Mouse (Mus musculus) MEL (cell line): Measurements from ENCODE around the gene Ripply1. TPM values are rescaled to one million over a fixed set of nuclear protein-coding genes. Genes with fewer than 3 reads are reported as not detected.

ENCODE experiments used
- DNase-seq: peaks from one replicate; pipeline ENCODE4 v3.0.0; 2011; ENCODE audit warnings: low read depth, low spot score
- H3K27ac ChIP-seq: 2 replicates; pipeline ENCODE4 v1.5.1; 2012; ENCODE audit warnings: low read depth, mild to moderate bottlenecking, control low read depth, low read length, moderate library complexity; ENCODE audit not compliant: control insufficient read depth
- H3K27me3 ChIP-seq, 2 experiments: fragments of 150-350 bp in 1 of 2; sonication (generic) in 1 of 2; 2 replicates each; pipeline ENCODE4 v1.6.1; 2012; ENCODE audit warnings: low read length in 2 of 2, mild to moderate bottlenecking in 2 of 2, improper control_type of control experiment in 1 of 2, moderate library complexity in 1 of 2; ENCODE audit not compliant: insufficient read depth in 2 of 2, control insufficient read depth in 1 of 2
- H3K36me3 ChIP-seq, 2 experiments: 2 replicates each; pipeline ENCODE4 v1.6.1; 2012 to 2014; ENCODE audit warnings: low read length in 2 of 2, improper control_type of control experiment in 1 of 2, inconsistent platforms in 1 of 2, mild to moderate bottlenecking in 1 of 2; ENCODE audit not compliant: insufficient read depth in 2 of 2, control insufficient read depth in 1 of 2
- H3K4me1 ChIP-seq, 2 experiments: fragments of 150-350 bp in 1 of 2; sonication (generic) in 1 of 2; 2 replicates each; pipeline ENCODE4 v1.6.1; 2012; ENCODE audit warnings: low read length in 2 of 2, improper control_type of control experiment in 1 of 2, mild to moderate bottlenecking in 1 of 2; ENCODE audit not compliant: insufficient read depth in 2 of 2, control insufficient read depth in 1 of 2
- H3K4me3 ChIP-seq, 2 experiments: fragments of 150-350 bp in 1 of 2; sonication (generic) in 1 of 2; 2 replicates each; pipeline ENCODE4 v1.5.1; 2012; ENCODE audit warnings: low read depth in 2 of 2, low read length in 2 of 2, mild to moderate bottlenecking in 2 of 2, moderate library complexity in 2 of 2, control low read depth in 1 of 2, improper control_type of control experiment in 1 of 2; ENCODE audit not compliant: control insufficient read depth in 1 of 2, insufficient read depth in 1 of 2
- H3K79me2 ChIP-seq: 2 replicates; pipeline ENCODE4 v1.6.1; 2012; ENCODE audit warnings: mild to moderate bottlenecking, low read length, moderate library complexity; ENCODE audit not compliant: control insufficient read depth, poor library complexity, insufficient read depth
- H3K9ac ChIP-seq: 2 replicates; pipeline ENCODE4 v1.6.1; 2012; ENCODE audit warnings: low read depth, mild to moderate bottlenecking, control low read depth, low read length, moderate library complexity; ENCODE audit not compliant: control insufficient read depth, poor library complexity, severe bottlenecking
- H3K9me3 ChIP-seq: fragments of 150-350 bp; sonication (generic); replicated peaks from 2 replicates; pipeline ENCODE4 v1.6.1; 2012; ENCODE audit warnings: mild to moderate bottlenecking, low read length, improper control_type of control experiment, moderate library complexity; ENCODE audit not compliant: insufficient read depth
- BHLHE40 ChIP-seq: IDR thresholded peaks from 2 replicates; pipeline ENCODE4 v1.6.1; 2012; ENCODE audit warnings: low read depth, mild to moderate bottlenecking, inconsistent platforms, low read length, improper control_type of control experiment, borderline replicate concordance
- CHD1 ChIP-seq: IDR thresholded peaks from 2 replicates; pipeline ENCODE4 v1.6.1; 2012; ENCODE audit warnings: low read depth, mild to moderate bottlenecking, inconsistent platforms, low read length, improper control_type of control experiment
- CHD2 ChIP-seq: IDR thresholded peaks from 2 replicates; pipeline ENCODE4 v1.6.1; 2011; ENCODE audit warnings: low read length, improper control_type of control experiment
- CTCF ChIP-seq, 3 experiments: IDR thresholded peaks in 2 of 3; conservative IDR thresholded peaks in 1 of 3; 2 replicates each; pipeline ENCODE4 v1.5.1; 2011 to 2012; ENCODE audit warnings: low read length in 3 of 3, low read depth in 2 of 3, mild to moderate bottlenecking in 2 of 3, improper control_type of control experiment in 1 of 3, inconsistent platforms in 1 of 3, mixed read lengths in 1 of 3, moderate library complexity in 1 of 3; ENCODE audit not compliant: control insufficient read depth in 1 of 3, insufficient read depth in 1 of 3, poor library complexity in 1 of 3, severe bottlenecking in 1 of 3
- E2F4 ChIP-seq: IDR thresholded peaks from 2 replicates; pipeline ENCODE4 v1.6.1; 2011; ENCODE audit warnings: low read depth, low read length, improper control_type of control experiment, borderline replicate concordance
- ELF1 ChIP-seq: IDR thresholded peaks from 2 replicates; pipeline ENCODE4 v1.6.1; 2014; ENCODE audit warnings: low read depth, mild to moderate bottlenecking, inconsistent platforms, low read length, improper control_type of control experiment, moderate library complexity
- ETS1 ChIP-seq: IDR thresholded peaks from 2 replicates; pipeline ENCODE4 v1.6.1; 2012; ENCODE audit warnings: low read depth, mild to moderate bottlenecking, inconsistent platforms, low read length, improper control_type of control experiment, moderate library complexity
- GABPA ChIP-seq: IDR thresholded peaks from 2 replicates; pipeline ENCODE4 v1.6.1; 2012; ENCODE audit warnings: low read depth, mild to moderate bottlenecking, inconsistent platforms, low read length, improper control_type of control experiment, moderate library complexity
- GATA1 ChIP-seq: IDR thresholded peaks from 2 replicates; pipeline ENCODE4 v1.6.1; 2011; ENCODE audit warnings: low read depth, low read length, improper control_type of control experiment
- HCFC1 ChIP-seq: IDR thresholded peaks from 2 replicates; pipeline ENCODE4 v1.6.1; 2012; ENCODE audit warnings: low read depth, mild to moderate bottlenecking, inconsistent platforms, low read length, improper control_type of control experiment, moderate library complexity
- JUND ChIP-seq: IDR thresholded peaks from 2 replicates; pipeline ENCODE4 v1.6.1; 2011; ENCODE audit warnings: low read depth, mild to moderate bottlenecking, improper control_type of control experiment, low read length
- KAT2A ChIP-seq: conservative IDR thresholded peaks from 2 replicates; pipeline ENCODE4 v1.6.1; 2012; ENCODE audit warnings: low read depth, low read length, improper control_type of control experiment, inconsistent platforms
- MAFK ChIP-seq: IDR thresholded peaks from 2 replicates; pipeline ENCODE4 v1.6.1; 2011; ENCODE audit warnings: low read depth, mild to moderate bottlenecking, low read length, improper control_type of control experiment, borderline replicate concordance
- MAX ChIP-seq: IDR thresholded peaks from 2 replicates; pipeline ENCODE4 v1.6.1; 2011; ENCODE audit warnings: low read length, improper control_type of control experiment
- MAZ ChIP-seq: IDR thresholded peaks from 2 replicates; pipeline ENCODE4 v1.6.1; 2012; ENCODE audit warnings: low read depth, mild to moderate bottlenecking, inconsistent platforms, low read length, improper control_type of control experiment
- MXI1 ChIP-seq: IDR thresholded peaks from 2 replicates; pipeline ENCODE4 v1.6.1; 2011; ENCODE audit warnings: mild to moderate bottlenecking, low read depth, low read length, improper control_type of control experiment
- MYB ChIP-seq: IDR thresholded peaks from 2 replicates; pipeline ENCODE4 v1.6.1; 2011; ENCODE audit warnings: mild to moderate bottlenecking, low read depth, low read length, improper control_type of control experiment
- MYC ChIP-seq: IDR thresholded peaks from 2 replicates; pipeline ENCODE4 v1.6.1; 2011; ENCODE audit warnings: low read depth, mild to moderate bottlenecking, low read length, improper control_type of control experiment, moderate library complexity
- NELFE ChIP-seq: IDR thresholded peaks from 2 replicates; pipeline ENCODE4 v1.6.1; 2011; ENCODE audit warnings: low read depth, low read length, improper control_type of control experiment
- NRF1 ChIP-seq: IDR thresholded peaks from 2 replicates; pipeline ENCODE4 v1.6.1; 2014; ENCODE audit warnings: low read depth, mild to moderate bottlenecking, inconsistent platforms, low read length, improper control_type of control experiment, moderate library complexity; ENCODE audit not compliant: poor library complexity, insufficient read depth, severe bottlenecking
- POLR2A ChIP-seq, 2 experiments: IDR thresholded peaks; 2 replicates each; pipeline ENCODE4 v1.6.1; 2011 to 2012; ENCODE audit warnings: low read length in 2 of 2, mild to moderate bottlenecking in 2 of 2, control low read depth in 1 of 2, improper control_type of control experiment in 1 of 2, low read depth in 1 of 2, moderate library complexity in 1 of 2; ENCODE audit not compliant: control insufficient read depth in 1 of 2, insufficient read depth in 1 of 2, poor library complexity in 1 of 2
- POLR2AphosphoS2 ChIP-seq: IDR thresholded peaks from 2 replicates; pipeline ENCODE4 v1.6.1; 2011; ENCODE audit warnings: low read length, improper control_type of control experiment
- POLR2AphosphoS5 ChIP-seq: IDR thresholded peaks from 2 replicates; pipeline ENCODE4 v1.6.1; 2012; ENCODE audit warnings: low read depth, borderline replicate concordance, mild to moderate bottlenecking, inconsistent platforms, low read length, moderate library complexity, mixed read lengths
- RAD21 ChIP-seq: IDR thresholded peaks from 2 replicates; pipeline ENCODE4 v1.6.1; 2011; ENCODE audit warnings: mild to moderate bottlenecking, low read depth, low read length, improper control_type of control experiment
- RCOR1 ChIP-seq: IDR thresholded peaks from 2 replicates; pipeline ENCODE4 v1.6.1; 2012; ENCODE audit warnings: low read depth, mild to moderate bottlenecking, inconsistent platforms, low read length, improper control_type of control experiment
- SIN3A ChIP-seq: IDR thresholded peaks from 2 replicates; pipeline ENCODE4 v1.6.1; 2012; ENCODE audit warnings: low read length, improper control_type of control experiment, inconsistent platforms
- SMC3 ChIP-seq: IDR thresholded peaks from 2 replicates; pipeline ENCODE4 v1.6.1; 2011; ENCODE audit warnings: low read depth, low read length, improper control_type of control experiment
- TAL1 ChIP-seq: IDR thresholded peaks from 2 replicates; pipeline ENCODE4 v1.6.1; 2012; ENCODE audit warnings: mild to moderate bottlenecking, inconsistent platforms, low read length, moderate library complexity, mixed read lengths
- TCF12 ChIP-seq: IDR thresholded peaks from 2 replicates; pipeline ENCODE4 v1.6.1; 2014; ENCODE audit warnings: low read depth, mild to moderate bottlenecking, inconsistent platforms, low read length, improper control_type of control experiment, moderate library complexity
- UBTF ChIP-seq: IDR thresholded peaks from 2 replicates; pipeline ENCODE4 v1.6.1; 2012; ENCODE audit warnings: low read depth, mild to moderate bottlenecking, inconsistent platforms, low read length, improper control_type of control experiment, moderate library complexity, borderline replicate concordance; ENCODE audit not compliant: insufficient read depth
- USF1 ChIP-seq: IDR thresholded peaks from 2 replicates; pipeline ENCODE4 v1.6.1; 2014; ENCODE audit warnings: low read depth, mild to moderate bottlenecking, inconsistent platforms, low read length, improper control_type of control experiment, moderate library complexity
- USF2 ChIP-seq, 2 experiments: IDR thresholded peaks; 2 replicates each; pipeline ENCODE4 v1.6.1; 2011 to 2012; ENCODE audit warnings: improper control_type of control experiment in 2 of 2, low read length in 2 of 2, borderline replicate concordance in 1 of 2, inconsistent platforms in 1 of 2, low read depth in 1 of 2, mild to moderate bottlenecking in 1 of 2; ENCODE audit not compliant: insufficient read depth in 1 of 2
- ZC3H11A ChIP-seq: IDR thresholded peaks from 2 replicates; pipeline ENCODE4 v1.6.1; 2012; ENCODE audit warnings: low read depth, mild to moderate bottlenecking, inconsistent platforms, low read length, improper control_type of control experiment
- ZKSCAN1 ChIP-seq: IDR thresholded peaks from 2 replicates; pipeline ENCODE4 v1.6.1; 2012; ENCODE audit warnings: low read depth, mild to moderate bottlenecking, inconsistent platforms, low read length, improper control_type of control experiment, moderate library complexity
- ZMIZ1 ChIP-seq: IDR thresholded peaks from 2 replicates; pipeline ENCODE4 v1.6.1; 2012; ENCODE audit warnings: low read depth, mild to moderate bottlenecking, inconsistent platforms, low read length, improper control_type of control experiment, moderate library complexity
- ZNF384 ChIP-seq: IDR thresholded peaks from 2 replicates; pipeline ENCODE4 v1.6.1; 2012; ENCODE audit warnings: low read depth, mild to moderate bottlenecking, inconsistent platforms, low read length, improper control_type of control experiment
- polyA plus RNA-seq, 2 experiments: library from polyadenylated mRNA; stranded (reverse) in 1 of 2; unstranded in 1 of 2; fragments of >175 nt in 1 of 2; fragments of >200 nt in 1 of 2; gene quantifications; 2 replicates each; pipeline versions ENCODE4 v1.2.1 to v1.2.4; 2012; ENCODE audit warnings: low replicate concordance in 2 of 2, low read depth in 1 of 2; ENCODE audit not compliant: insufficient read length in 2 of 2, insufficient read depth in 1 of 2, missing spikeins in 1 of 2
- total RNA-seq: library from RNA; depleted of rRNA; stranded (reverse); fragments of 300-350 nt; gene quantifications from 2 replicates; pipeline ENCODE4 v1.2.3, GENCODE M21; 2012

Gene Ripply1
- total and polyA plus RNA-seq, 3 experiments: not detected

DNA sequence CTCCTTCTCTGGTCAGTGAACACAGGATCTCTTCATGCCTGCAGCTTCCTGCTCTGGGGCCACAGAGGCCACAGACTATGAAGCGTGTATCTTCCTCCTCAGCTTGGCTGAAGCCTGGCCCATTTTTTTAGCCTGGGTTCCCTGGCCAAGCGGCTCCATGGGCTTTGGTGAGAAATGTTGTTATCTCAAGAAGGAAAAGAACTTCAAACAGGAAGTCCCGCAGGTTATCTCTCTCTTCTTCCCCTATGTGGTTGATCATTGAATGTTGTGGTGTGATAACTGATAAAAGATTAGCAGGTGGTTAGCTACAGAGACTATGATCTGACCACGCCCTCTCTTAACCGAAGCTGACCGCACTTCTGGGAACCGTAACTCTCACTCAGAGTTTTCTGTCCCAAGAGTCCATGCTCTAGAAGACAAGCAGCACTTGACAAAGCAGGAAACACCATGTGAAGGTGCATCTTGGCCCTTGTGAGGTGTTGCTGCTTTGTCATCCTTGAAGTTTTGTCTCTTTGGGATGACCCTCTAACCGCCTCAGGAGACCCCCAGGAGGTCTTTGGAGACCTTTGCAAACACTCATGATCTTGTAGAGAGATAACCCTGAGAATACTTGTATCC lies 32.0 kb upstream of the Ripply1 start:
- H3K4me3 ChIP-seq: peak overlapping the region; percentile 15 to 22
- no peaks in the 10 kb centered on the region for H3K9me3 ChIP-seq
- peaks cover 28 to 46% of the 10 kb centered on the region in 2 experiments for H3K4me1 ChIP-seq
- peaks cover 0 to 47% of the 10 kb centered on the region in 2 experiments; a peak in 2 of 4 replicates for H3K36me3 ChIP-seq
- H3K79me2 ChIP-seq: no peaks in the 10 kb centered on the region
- peak overlapping the region; percentile 53 for H3K9ac ChIP-seq
- peak overlapping the region; percentile 91 for H3K27ac ChIP-seq
- peak; percentile 89 for DNase-seq
- no peaks in the 10 kb centered on the region for H3K27me3 ChIP-seq
- peak; percentile 92; the same call in 1 of the 2 replicates for TF ChIP-seq MAFK
- no peak for TF ChIP-seq ZKSCAN1
- peak; percentile 64; the same call in 1 of the 2 replicates for TF ChIP-seq ZMIZ1
- no peak for TF ChIP-seq POLR2AphosphoS2
- peak; percentile 76 for TF ChIP-seq MXI1
- no peak; the same call in 1 of the 2 replicates for TF ChIP-seq CHD1
- TF ChIP-seq ZNF384: peak; percentile 74; the same call in 1 of the 2 replicates
- TF ChIP-seq GATA1: peak; percentile 100
- TF ChIP-seq RCOR1: peak; percentile 94
- TF ChIP-seq USF1: no peak
- 0 out of 2 replicates have a peak, but pooled peaks have one; percentile 34 for TF ChIP-seq E2F4
- TF ChIP-seq RAD21: no peak
- peak; percentile 65 for TF ChIP-seq ELF1
- TF ChIP-seq SMC3: no peak
- no peak for TF ChIP-seq CTCF (IDR thresholded peaks at IDR 0.05 in 2 of 3, conservative IDR thresholded peaks at IDR 0.05 in 1 of 3; ENCODE audit: control insufficient read depth in 1 of 3, insufficient read depth in 1 of 3, low read depth in 2 of 3, low read length in 3 of 3, poor library complexity in 1 of 3, severe bottlenecking in 1 of 3)
- peak; percentile 64; the same call in 1 of the 2 replicates for TF ChIP-seq BHLHE40
- 0 out of 2 replicates have a peak, but pooled peaks have one; percentile 49 for TF ChIP-seq NELFE
- peak in 1 of 2 experiments; percentile 47; a peak in 1 of 4 replicates for TF ChIP-seq POLR2A (IDR thresholded peaks at IDR 0.05; ENCODE audit: control insufficient read depth in 1 of 2, insufficient read depth in 1 of 2, low read depth in 1 of 2, low read length in 2 of 2, poor library complexity in 1 of 2)
- TF ChIP-seq MYC: no peak; the same call in 1 of the 2 replicates
- no peak for TF ChIP-seq GABPA
- peak; percentile 25; the same call in 1 of the 2 replicates for TF ChIP-seq KAT2A
- peak; percentile 73 for TF ChIP-seq TAL1
- TF ChIP-seq USF2 (IDR thresholded peaks at IDR 0.05; ENCODE audit: borderline replicate concordance in 1 of 2, insufficient read depth in 1 of 2, low read depth in 1 of 2, low read length in 2 of 2): no peak
- no peak; the same call in 1 of the 2 replicates for TF ChIP-seq ZC3H11A
- TF ChIP-seq UBTF: no peak
- no peak for TF ChIP-seq MAZ
- no peak for TF ChIP-seq POLR2AphosphoS5
- TF ChIP-seq ETS1: peak; percentile 95
- TF ChIP-seq JUND: 0 out of 2 replicates have a peak, but pooled peaks have one; percentile 31
- TF ChIP-seq SIN3A: peak; percentile 93
- TF ChIP-seq HCFC1: peak; percentile 50
- TF ChIP-seq CHD2: peak; percentile 43
- TF ChIP-seq MYB: peak; percentile 93
- peak; percentile 98 for TF ChIP-seq TCF12
- peak; percentile 78 for TF ChIP-seq MAX
- no peak for TF ChIP-seq NRF1
